ENCODE assay signal across 21 mouse cellular contexts in the genomic region with DNA sequence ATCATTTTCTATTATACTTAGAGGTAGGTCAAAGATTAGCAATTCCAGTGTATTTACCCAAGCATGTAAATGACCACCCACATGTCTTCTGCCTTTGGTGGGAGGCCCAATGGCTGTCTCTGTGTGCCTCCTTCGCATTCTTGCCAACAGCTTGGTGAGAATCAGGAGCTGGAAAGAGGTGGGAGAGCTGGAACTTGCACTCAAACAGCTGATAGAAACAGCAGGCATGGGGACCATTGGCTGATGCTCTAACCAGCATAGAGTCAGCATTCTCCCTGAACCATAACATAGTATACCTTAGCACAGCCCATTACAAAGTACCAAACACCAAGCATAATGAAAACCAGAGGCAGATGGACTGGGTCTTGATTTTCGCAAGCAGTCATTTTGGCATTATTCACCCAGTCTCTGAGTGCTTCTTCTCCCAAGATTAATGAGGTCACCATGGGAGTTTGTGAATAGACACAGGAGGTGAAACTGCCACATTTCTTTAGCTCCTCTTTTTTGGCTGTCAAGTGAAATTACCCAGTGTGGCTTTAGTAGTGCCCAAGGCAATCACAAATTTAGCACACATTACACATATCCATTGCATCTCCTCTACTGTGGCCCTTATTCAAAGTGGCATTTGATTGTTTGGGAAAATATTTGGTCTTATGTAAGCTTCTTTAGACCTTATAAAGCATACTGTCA.
DNase-seq lines count a peak whose midpoint lies in the region; ATAC-seq and TF ChIP-seq lines count a peak whose summit lies in the region.
"Had no signal": no experiment of that assay in that cellular context is flagged by ENCODE, and none has a peak within 500 bp of the region (broad histone marks: within the 10 kb centered on the region; RNA-seq: fewer than 3 reads in every experiment).

No protein-coding gene starts in this region.

- 54% methylated on average over 2 of the region's 2 CpGs for WGBS in hindbrain, postnatal 0 days
- 67% methylated on average over 2 of the region's 2 CpGs for WGBS in hindbrain, embryonic 11.5 days
- 75% methylated on average over 2 of the region's 2 CpGs for WGBS in liver, postnatal 0 days (ENCODE audit: insufficient replicate concordance)

- no peaks in the 10 kb centered on the region for H3K4me1 ChIP-seq in hindbrain, postnatal 0 days (ENCODE audit: insufficient read depth, low read length)
- no peaks in the 10 kb centered on the region for H3K4me1 ChIP-seq in hindbrain, embryonic 11.5 days (replicated peaks; ENCODE audit: control insufficient read depth, insufficient read depth, low read length)
- H3K4me1 ChIP-seq in liver, postnatal 0 days (ENCODE audit: insufficient read depth): no peaks in the 10 kb centered on the region
- H3K4me1 ChIP-seq: heart, embryonic 15.5 days; stomach, embryonic 15.5 days had no signal

- peak; percentile 2 for DNase-seq in cerebellum, adult 11 months
- no peak for DNase-seq in cerebellum, adult 8-10 months
- peak; percentile 7 for DNase-seq in hindbrain, postnatal 0 days (ENCODE audit: low spot score)
- DNase-seq in hindbrain, embryonic 11.5 days (ENCODE audit: low spot score): no peak
- peak; percentile 66 for DNase-seq in Muller cell, postnatal 12 days (ENCODE audit: inconsistent ontology term)
- peak; percentile 56 to 77 for DNase-seq in cerebellum, postnatal 10 days
- no peak for DNase-seq in liver, postnatal 0 days
- DNase-seq in urinary bladder, postnatal 36 days (ENCODE audit: low spot score in 2 of 2): no peak
- DNase-seq: adrenal gland, postnatal 14 days; gastrocnemius, postnatal 14 days; heart, adult 2 months; heart, postnatal 4 days; kidney, adult 2 months; kidney, postnatal 10 days; liver; lung, postnatal 10 days had no signal

- TF ChIP-seq CTCF in hindbrain, postnatal 0 days (IDR thresholded peaks at IDR 0.05; ENCODE audit: low read depth): no peak
- no peak for TF ChIP-seq CTCF in liver, postnatal 0 days (IDR thresholded peaks at IDR 0.05; ENCODE audit: low read depth)

- H3K9me3 ChIP-seq in hindbrain, postnatal 0 days (ENCODE audit: low read length): no peaks in the 10 kb centered on the region
- H3K9me3 ChIP-seq in hindbrain, embryonic 11.5 days (ENCODE audit: control insufficient read depth, low read length): no peaks in the 10 kb centered on the region
- H3K9me3 ChIP-seq in liver, postnatal 0 days (ENCODE audit: low read length): no peaks in the 10 kb centered on the region
- H3K9me3 ChIP-seq: heart, embryonic 15.5 days; stomach, embryonic 15.5 days had no signal

- H3K4me3 ChIP-seq in hindbrain, postnatal 0 days (ENCODE audit: low read length): no peak overlapping the region
- no peak overlapping the region for H3K4me3 ChIP-seq in hindbrain, embryonic 11.5 days (ENCODE audit: low read depth, low read length)
- H3K4me3 ChIP-seq in liver, postnatal 0 days (ENCODE audit: low read depth, low read length): no peak overlapping the region
- H3K4me3 ChIP-seq: heart, adult 2 months; heart, embryonic 15.5 days; layer of hippocampus, adult 2 months; stomach, embryonic 15.5 days had no signal

- H3K27ac ChIP-seq in hindbrain, postnatal 0 days: no peak overlapping the region
- no peak overlapping the region for H3K27ac ChIP-seq in hindbrain, embryonic 11.5 days (ENCODE audit: low read depth, low read length)
- no peak overlapping the region for H3K27ac ChIP-seq in liver, postnatal 0 days (ENCODE audit: low read depth)
- H3K27ac ChIP-seq: heart, adult 2 months; heart, embryonic 15.5 days; layer of hippocampus, adult 2 months; stomach, embryonic 15.5 days had no signal

- no peak overlapping the region for H3K9ac ChIP-seq in hindbrain, postnatal 0 days (replicated peaks; ENCODE audit: low read length)
- H3K9ac ChIP-seq in hindbrain, embryonic 11.5 days (ENCODE audit: low read depth, low read length): no peak overlapping the region
- H3K9ac ChIP-seq in liver, postnatal 0 days (replicated peaks): no peak overlapping the region
- H3K9ac ChIP-seq: heart, embryonic 15.5 days; stomach, embryonic 15.5 days had no signal

- no peaks in the 10 kb centered on the region for H3K36me3 ChIP-seq in hindbrain, postnatal 0 days (ENCODE audit: insufficient read depth, low read length)
- H3K36me3 ChIP-seq in hindbrain, embryonic 11.5 days (ENCODE audit: control insufficient read depth, insufficient read depth, low read length): no peaks in the 10 kb centered on the region
- no peaks in the 10 kb centered on the region for H3K36me3 ChIP-seq in liver, postnatal 0 days (replicated peaks; ENCODE audit: insufficient read depth, low read length)
- H3K36me3 ChIP-seq: heart, embryonic 15.5 days; stomach, embryonic 15.5 days had no signal

- no peak for TF ChIP-seq EP300 in liver, postnatal 0 days (IDR thresholded peaks at IDR 0.05; ENCODE audit: low read depth)

- no peak overlapping the region for H3K4me2 ChIP-seq in hindbrain, postnatal 0 days (ENCODE audit: low read depth, low read length)
- H3K4me2 ChIP-seq in hindbrain, embryonic 11.5 days (replicated peaks; ENCODE audit: low read depth, low read length): no peak overlapping the region
- no peak overlapping the region for H3K4me2 ChIP-seq in liver, postnatal 0 days (ENCODE audit: low read depth, low read length)
- H3K4me2 ChIP-seq: heart, embryonic 15.5 days; stomach, embryonic 15.5 days had no signal

- 0 out of 2 replicates have a peak, but pooled peaks have one; percentile 47 for ATAC-seq in hindbrain, postnatal 0 days
- ATAC-seq in hindbrain, embryonic 11.5 days (ENCODE audit: low FRiP score): no peak
- ATAC-seq in liver, postnatal 0 days: no peak
- ATAC-seq: activated CD4-positive, CD25-positive, alpha-beta regulatory T cell, adult 4 months; CD4-positive, CD25-positive, alpha-beta regulatory T cell, adult 4 months had no signal

- H3K27me3 ChIP-seq in hindbrain, postnatal 0 days (ENCODE audit: insufficient read depth, low read length): no peaks in the 10 kb centered on the region
- H3K27me3 ChIP-seq in hindbrain, embryonic 11.5 days (ENCODE audit: control insufficient read depth, insufficient read depth, low read length): no peaks in the 10 kb centered on the region
- H3K27me3 ChIP-seq in liver, postnatal 0 days (ENCODE audit: insufficient read depth, low read length): no peaks in the 10 kb centered on the region
- H3K27me3 ChIP-seq: heart, embryonic 15.5 days; stomach, embryonic 15.5 days had no signal

Comparison
In these comparisons a context has a peak if more than half of its experiments do, and no peak if none do; other contexts are left out.
1. DNase-seq: peak in cerebellum, adult 11 months (single experiment), hindbrain, postnatal 0 days (single experiment), Muller cell, postnatal 12 days (single experiment) and cerebellum, postnatal 10 days (2 of 2); none in cerebellum, adult 8-10 months (single experiment), hindbrain, embryonic 11.5 days (single experiment), liver, postnatal 0 days (single experiment) and urinary bladder, postnatal 36 days (0 of 2).